Mouse (Mus musculus) small intestine, adult 2 months (tissue): ENCODE data around the gene Adig.

ENCODE experiments used
- CTCF ChIP-seq: fragments of 200-500 bp; IDR thresholded peaks from 2 replicates; pipeline ENCODE4 v1.5.1; 2012; ENCODE audit warnings: low read depth, mild to moderate bottlenecking, control low read depth, inconsistent platforms, low read length, moderate library complexity, mixed read lengths; ENCODE audit not compliant: insufficient replicate concordance, insufficient read length; ENCODE audit errors: extremely low read depth
- POLR2A ChIP-seq: fragments of 200-500 bp; IDR thresholded peaks from 2 replicates; pipeline ENCODE4 v1.6.1; 2012; ENCODE audit warnings: low read depth, mild to moderate bottlenecking, control low read depth, inconsistent platforms, low read length, moderate library complexity

- TF ChIP-seq POLR2A (no peak), CTCF (no peak)
Measured at GRCm38 (mm10) chr2:158510665-158511064, 8.3 kb downstream of the Adig start.
